Mouse (Mus musculus): Measurements from ENCODE around the gene Efna5.

DNA sequence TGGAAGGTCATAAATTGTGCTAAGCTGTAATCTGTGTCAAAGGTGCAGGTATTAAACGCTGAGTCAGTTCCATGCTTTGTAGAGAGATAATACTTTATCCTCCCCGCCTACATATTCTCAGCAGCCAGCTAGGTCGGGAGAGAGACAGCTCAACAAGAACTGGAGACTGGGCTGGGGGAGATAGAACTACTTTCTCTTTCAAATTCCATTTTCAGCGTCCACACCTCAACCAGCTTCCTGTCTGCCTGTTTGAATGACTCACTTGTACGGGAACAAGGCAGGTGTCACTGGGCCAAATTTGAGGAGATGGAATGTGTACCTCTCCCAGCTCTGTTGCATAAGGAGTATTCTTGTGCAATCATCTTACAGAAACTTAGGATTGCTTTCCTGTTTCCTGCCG lies 193.7 kb downstream of the Efna5 start:
- no peak for TF ChIP-seq CTCF (conservative IDR thresholded peaks at IDR 0.05; ENCODE audit: insufficient read depth, insufficient read length, low read depth, low read length)
- TF ChIP-seq POLR2A (IDR thresholded peaks at IDR 0.05; ENCODE audit: low read depth, low read length): no peak
